Mouse (Mus musculus): ENCODE measurements at regions not wholly inside any gene's neighbourhood (a gene's known extent, or its start where the extent isn't known, plus 50 kb on each side); places are given as distances from the start of the nearest gene placed in this dataset.

DNA sequence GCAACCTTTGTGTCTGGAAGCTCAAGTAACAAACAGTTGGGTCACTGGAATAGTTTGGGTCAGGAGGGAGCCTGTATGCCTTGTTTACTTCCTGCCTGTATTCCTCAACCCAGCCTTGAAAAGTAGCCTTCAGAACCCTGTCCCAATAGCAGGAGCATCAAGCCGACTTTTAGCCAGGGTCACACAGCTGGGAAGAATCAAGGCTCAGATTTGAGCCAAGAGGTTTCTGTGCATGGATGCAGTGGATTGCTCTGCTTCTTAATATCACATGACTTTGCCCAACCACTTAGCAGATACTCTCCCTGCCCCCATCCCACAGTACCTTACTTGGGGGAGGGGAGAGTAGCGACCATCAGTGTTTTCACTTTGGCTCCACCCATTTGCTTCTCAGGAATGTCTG lies 210.2 kb upstream of the N4bp1 start:
- Histone ChIP-seq H3K27ac (ENCODE audit: low read depth, low read length) (no peak overlapping the region), H3K36me3 (ENCODE audit: control insufficient read depth, insufficient read depth, low read length) (no peaks in the 10 kb centered on the region), H3K9me3 (ENCODE audit: control insufficient read depth, low read length) (no peaks in the 10 kb centered on the region), H3K4me2 (no peak overlapping the region), H3K4me3 (ENCODE audit: low read depth, low read length) (no peak overlapping the region), H3K9ac (ENCODE audit: low read depth, low read length) (no peak overlapping the region), H3K4me1 (replicated peaks; ENCODE audit: control insufficient read depth, insufficient read depth, low read length) (no peaks in the 10 kb centered on the region), H3K27me3 (replicated peaks; ENCODE audit: control insufficient read depth, insufficient read depth, low read length) (no peaks in the 10 kb centered on the region)
- no peak for ATAC-seq (replicated peaks; ENCODE audit: low FRiP score)
- DNase-seq (ENCODE audit: low spot score), result no peak
- WGBS, result 62% methylated on average over 2 of the region's 2 CpGs

- Histone ChIP-seq H3K27me3 (replicated peaks; ENCODE audit: control insufficient read depth, insufficient read depth, low read length) (no peaks in the 10 kb centered on the region), H3K4me2 (no peak overlapping the region), H3K36me3 (ENCODE audit: control insufficient read depth, insufficient read depth, low read length) (no peaks in the 10 kb centered on the region), H3K9ac (ENCODE audit: low read depth, low read length) (no peak overlapping the region), H3K4me1 (replicated peaks; ENCODE audit: control insufficient read depth, insufficient read depth, low read length) (no peaks in the 10 kb centered on the region), H3K27ac (ENCODE audit: low read depth, low read length) (no peak overlapping the region), H3K9me3 (ENCODE audit: control insufficient read depth, low read length) (no peaks in the 10 kb centered on the region), H3K4me3 (ENCODE audit: low read depth, low read length) (no peak overlapping the region)
- no peak for DNase-seq (ENCODE audit: low spot score)
- no peak for ATAC-seq (replicated peaks; ENCODE audit: low FRiP score)
- 66% methylated on average over 4 of the region's 4 CpGs for WGBS
These were observed 209.6 kb upstream of the N4bp1 start for GRCm38 (mm10) chr8:87094685-87095084.

DNA sequence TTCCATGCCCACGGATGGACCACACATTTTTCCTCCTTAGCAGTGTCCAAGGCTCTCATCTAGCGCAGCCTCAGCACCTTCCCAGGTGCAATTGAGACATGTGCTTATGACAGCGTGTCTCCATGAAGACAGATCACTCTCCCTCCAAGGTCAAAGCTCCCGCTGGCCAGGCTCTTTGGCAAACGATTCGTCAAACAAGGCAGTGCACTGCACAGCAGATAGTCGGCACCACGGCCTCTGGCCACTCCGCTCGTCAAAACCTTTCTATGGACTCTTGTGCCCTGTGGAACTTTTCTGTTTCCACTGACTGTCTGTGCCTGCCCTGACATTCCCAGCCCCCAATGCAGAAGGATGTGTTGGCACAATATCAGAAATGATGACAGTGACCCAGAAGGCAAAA lies 208.7 kb upstream of the N4bp1 start:
- Histone ChIP-seq H3K27me3 (replicated peaks; ENCODE audit: control insufficient read depth, insufficient read depth, low read length) (no peaks in the 10 kb centered on the region), H3K9ac (ENCODE audit: low read depth, low read length) (no peak overlapping the region), H3K27ac (ENCODE audit: low read depth, low read length) (no peak overlapping the region), H3K4me1 (replicated peaks; ENCODE audit: control insufficient read depth, insufficient read depth, low read length) (no peaks in the 10 kb centered on the region), H3K4me3 (ENCODE audit: low read depth, low read length) (no peak overlapping the region), H3K4me2 (no peak overlapping the region), H3K36me3 (ENCODE audit: control insufficient read depth, insufficient read depth, low read length) (no peaks in the 10 kb centered on the region), H3K9me3 (ENCODE audit: control insufficient read depth, low read length) (no peaks in the 10 kb centered on the region)
- WGBS, result 60% methylated on average over 10 of the region's 10 CpGs
- DNase-seq (ENCODE audit: low spot score), result no peak
- ATAC-seq (replicated peaks; ENCODE audit: low FRiP score), result no peak

DNA sequence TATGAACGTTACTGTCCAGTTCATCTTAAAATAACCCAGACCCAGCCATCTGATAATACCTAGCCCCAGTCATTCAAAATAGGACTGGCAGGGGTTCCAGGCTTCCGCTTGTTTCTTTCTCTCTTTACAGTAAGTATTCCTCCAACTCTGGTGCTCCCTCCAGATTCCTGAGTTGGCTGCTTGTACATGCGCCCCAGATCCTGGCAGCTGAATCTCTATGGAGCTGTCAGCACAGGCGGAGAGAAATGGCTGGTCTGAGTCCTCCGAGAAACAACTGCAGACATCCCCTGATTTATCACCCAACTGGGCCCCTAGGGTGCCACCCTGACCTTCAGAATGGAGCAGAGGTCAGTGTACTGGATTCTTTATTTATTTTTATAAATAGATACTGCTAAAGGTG lies 208.0 kb upstream of the N4bp1 start:
- Histone ChIP-seq H3K9ac (ENCODE audit: low read depth, low read length) (no peak overlapping the region), H3K27ac (ENCODE audit: low read depth, low read length) (no peak overlapping the region), H3K4me2 (no peak overlapping the region), H3K27me3 (replicated peaks; ENCODE audit: control insufficient read depth, insufficient read depth, low read length) (no peaks in the 10 kb centered on the region), H3K4me1 (replicated peaks; ENCODE audit: control insufficient read depth, insufficient read depth, low read length) (no peaks in the 10 kb centered on the region), H3K9me3 (ENCODE audit: control insufficient read depth, low read length) (no peaks in the 10 kb centered on the region), H3K4me3 (ENCODE audit: low read depth, low read length) (no peak overlapping the region), H3K36me3 (ENCODE audit: control insufficient read depth, insufficient read depth, low read length) (no peaks in the 10 kb centered on the region)
- DNase-seq (ENCODE audit: low spot score), result no peak
- ATAC-seq (replicated peaks; ENCODE audit: low FRiP score), result no peak
- 68% methylated on average over 5 of the region's 5 CpGs for WGBS

GRCm38 (mm10) chr8:87087451-87088095 lies 202.5 kb upstream of the N4bp1 start:
- no peaks in the 10 kb centered on the region for H3K4me1 ChIP-seq (replicated peaks; ENCODE audit: control insufficient read depth, insufficient read depth, low read length)
- ATAC-seq (replicated peaks; ENCODE audit: low FRiP score) (no peak), DNase-seq (ENCODE audit: low spot score) (peak; percentile 59)
- no peaks in the 10 kb centered on the region for H3K36me3 ChIP-seq (ENCODE audit: control insufficient read depth, insufficient read depth, low read length)
- H3K4me3 ChIP-seq (ENCODE audit: low read depth, low read length), result no peak overlapping the region
- 47% methylated on average over 9 of the region's 9 CpGs for WGBS
- no peak overlapping the region for H3K9ac ChIP-seq (ENCODE audit: low read depth, low read length)
- H3K27me3 ChIP-seq (replicated peaks; ENCODE audit: control insufficient read depth, insufficient read depth, low read length), result no peaks in the 10 kb centered on the region
- H3K27ac ChIP-seq (ENCODE audit: low read depth, low read length), result no peak overlapping the region
- H3K4me2 ChIP-seq, result no peak overlapping the region
- H3K9me3 ChIP-seq (ENCODE audit: control insufficient read depth, low read length), result no peaks in the 10 kb centered on the region

GRCm38 (mm10) chr8:87078260-87078659 lies 193.2 kb upstream of the N4bp1 start:
- Histone ChIP-seq H3K9ac (ENCODE audit: low read depth, low read length) (no peak overlapping the region), H3K4me3 (ENCODE audit: low read depth, low read length) (no peak overlapping the region), H3K4me2 (no peak overlapping the region), H3K9me3 (ENCODE audit: control insufficient read depth, low read length) (no peaks in the 10 kb centered on the region), H3K27me3 (replicated peaks; ENCODE audit: control insufficient read depth, insufficient read depth, low read length) (no peaks in the 10 kb centered on the region), H3K27ac (ENCODE audit: low read depth, low read length) (no peak overlapping the region), H3K4me1 (replicated peaks; ENCODE audit: control insufficient read depth, insufficient read depth, low read length) (no peaks in the 10 kb centered on the region), H3K36me3 (ENCODE audit: control insufficient read depth, insufficient read depth, low read length) (no peaks in the 10 kb centered on the region)
- no peak for DNase-seq (ENCODE audit: low spot score)
- ATAC-seq (replicated peaks; ENCODE audit: low FRiP score), result no peak
- WGBS, result 59% methylated on average over 6 of the region's 6 CpGs

- DNase-seq (ENCODE audit: low spot score) (no peak), ATAC-seq (replicated peaks; ENCODE audit: low FRiP score) (no peak)
- Histone ChIP-seq H3K4me2 (no peak overlapping the region), H3K27ac (ENCODE audit: low read depth, low read length) (no peak overlapping the region), H3K4me1 (replicated peaks; ENCODE audit: control insufficient read depth, insufficient read depth, low read length) (no peaks in the 10 kb centered on the region), H3K9ac (ENCODE audit: low read depth, low read length) (no peak overlapping the region), H3K9me3 (ENCODE audit: control insufficient read depth, low read length) (no peaks in the 10 kb centered on the region), H3K27me3 (replicated peaks; ENCODE audit: control insufficient read depth, insufficient read depth, low read length) (no peaks in the 10 kb centered on the region), H3K4me3 (ENCODE audit: low read depth, low read length) (no peak overlapping the region), H3K36me3 (ENCODE audit: control insufficient read depth, insufficient read depth, low read length) (no peaks in the 10 kb centered on the region)
- 77% methylated on average over 4 of the region's 4 CpGs for WGBS
These were observed 190.9 kb upstream of the N4bp1 start for GRCm38 (mm10) chr8:87075921-87076320.

DNA sequence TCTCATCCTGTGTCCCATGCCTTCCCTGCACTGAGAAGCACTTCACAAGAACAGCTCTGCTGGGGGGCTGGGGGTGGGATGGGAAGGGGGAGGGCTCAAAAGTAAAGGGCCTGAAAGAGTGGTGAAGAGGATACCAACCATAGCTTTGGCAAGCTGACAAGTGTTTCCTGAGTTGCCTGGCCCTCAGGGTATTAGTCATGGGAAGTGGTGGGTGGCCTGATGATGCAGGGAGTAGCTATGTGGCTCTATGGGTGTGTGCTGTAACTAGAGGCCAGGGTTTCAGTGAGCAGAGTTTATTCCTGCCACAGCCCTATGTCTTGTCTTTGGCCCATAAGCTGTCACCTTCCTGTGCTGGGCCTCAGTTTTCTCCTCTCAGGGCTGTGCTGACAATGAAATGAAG lies 186.2 kb upstream of the N4bp1 start:
- H3K4me3 ChIP-seq (ENCODE audit: low read depth, low read length), result no peak overlapping the region
- ATAC-seq (replicated peaks; ENCODE audit: low FRiP score) (no peak), DNase-seq (ENCODE audit: low spot score) (no peak)

DNA sequence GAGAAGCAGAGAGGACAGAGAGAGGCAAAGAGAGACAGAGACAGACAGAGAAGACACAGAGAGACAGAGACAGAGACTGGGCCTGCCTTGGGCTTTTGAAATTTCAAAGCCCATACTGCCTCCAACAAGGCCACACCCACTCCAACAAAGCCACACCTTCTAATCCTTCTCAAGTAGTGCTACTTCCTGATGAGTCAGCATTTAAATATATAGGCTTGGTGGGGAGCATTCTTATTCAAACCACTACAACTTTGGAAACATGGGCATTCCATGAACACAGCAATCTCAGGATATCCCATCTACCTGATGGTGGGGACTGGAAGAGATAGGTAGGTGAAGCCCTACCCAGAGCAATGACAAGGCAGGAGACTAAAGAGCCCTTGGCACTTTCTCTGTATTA lies 182.0 kb upstream of the N4bp1 start:
- ATAC-seq (replicated peaks; ENCODE audit: low FRiP score), result no peak
- no peak overlapping the region for H3K4me2 ChIP-seq
- no peaks in the 10 kb centered on the region for H3K4me1 ChIP-seq (replicated peaks; ENCODE audit: control insufficient read depth, insufficient read depth, low read length)
- H3K36me3 ChIP-seq (ENCODE audit: control insufficient read depth, insufficient read depth, low read length), result no peaks in the 10 kb centered on the region
- H3K9ac ChIP-seq (ENCODE audit: low read depth, low read length), result no peak overlapping the region
- no peaks in the 10 kb centered on the region for H3K27me3 ChIP-seq (replicated peaks; ENCODE audit: control insufficient read depth, insufficient read depth, low read length)
- DNase-seq (ENCODE audit: low spot score), result no peak
- H3K9me3 ChIP-seq (ENCODE audit: control insufficient read depth, low read length), result no peaks in the 10 kb centered on the region
- no peak overlapping the region for H3K4me3 ChIP-seq (ENCODE audit: low read depth, low read length)
- H3K27ac ChIP-seq (ENCODE audit: low read depth, low read length), result no peak overlapping the region

More for the DNA sequence above, 186.2 kb upstream of the N4bp1 start:
- Histone ChIP-seq H3K27me3 (replicated peaks; ENCODE audit: control insufficient read depth, insufficient read depth, low read length) (no peaks in the 10 kb centered on the region), H3K9me3 (ENCODE audit: control insufficient read depth, low read length) (no peaks in the 10 kb centered on the region), H3K27ac (ENCODE audit: low read depth, low read length) (no peak overlapping the region), H3K4me2 (no peak overlapping the region), H3K36me3 (ENCODE audit: control insufficient read depth, insufficient read depth, low read length) (no peaks in the 10 kb centered on the region), H3K4me1 (replicated peaks; ENCODE audit: control insufficient read depth, insufficient read depth, low read length) (no peaks in the 10 kb centered on the region), H3K9ac (ENCODE audit: low read depth, low read length) (no peak overlapping the region)

All from liver, embryonic 11.5 days (tissue).